Mouse (Mus musculus): Measurements from ENCODE around the gene Znrf1.

DNA sequence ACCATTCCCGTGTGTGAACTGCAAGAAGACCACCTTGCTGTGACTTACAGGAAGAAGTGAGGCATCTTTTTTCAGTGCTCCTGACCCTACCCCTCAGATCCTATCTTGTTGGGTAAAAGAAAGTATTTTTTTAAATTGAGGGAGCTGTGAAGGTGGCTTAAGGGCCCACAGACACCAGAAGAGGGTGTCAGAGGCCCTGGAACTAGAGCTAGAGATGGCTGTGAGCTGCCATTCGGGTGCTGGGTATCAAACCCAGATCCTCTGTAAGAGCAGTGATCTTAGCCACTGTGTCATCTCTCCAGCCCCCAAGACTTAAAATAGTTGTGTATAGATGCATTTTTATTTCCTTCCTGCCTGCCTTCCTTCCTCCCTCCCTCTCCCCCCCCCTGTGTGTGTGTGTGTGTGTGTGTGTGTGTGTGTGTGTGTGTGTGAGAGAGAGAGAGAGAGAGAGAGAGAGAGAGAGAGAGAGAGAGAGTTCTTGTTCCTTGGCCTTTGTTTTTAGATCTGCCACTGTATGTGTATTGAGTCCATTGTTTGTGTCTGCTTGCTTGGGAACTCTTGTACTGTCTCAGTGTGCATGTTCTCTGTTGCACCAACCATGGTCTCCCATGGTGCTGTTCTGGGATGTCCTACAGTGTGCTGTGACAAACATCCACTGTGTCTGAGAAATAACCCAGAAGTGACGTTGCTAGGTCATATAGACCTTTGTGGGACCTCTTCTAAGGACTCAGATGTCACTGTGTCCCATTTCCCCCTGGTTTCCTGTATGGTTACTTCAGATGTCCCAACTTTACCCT, 58.3 kb downstream of the Znrf1 start:
- TF ChIP-seq EP300 (IDR thresholded peaks at IDR 0.05; ENCODE audit: low read length) = no peak
- no peak for TF ChIP-seq ZC3H11A (IDR thresholded peaks at IDR 0.05; ENCODE audit: low read depth, low read length)
- TF ChIP-seq MYC (IDR thresholded peaks at IDR 0.05; ENCODE audit: low read depth, low read length) = no peak
- TF ChIP-seq MAX (IDR thresholded peaks at IDR 0.05; ENCODE audit: low read length) = no peak
- TF ChIP-seq CTCF (conservative IDR thresholded peaks at IDR 0.05 in 1 of 2, IDR thresholded peaks at IDR 0.05 in 1 of 2; ENCODE audit: low read depth in 2 of 2, low read length in 2 of 2) = no peak
- no peak for TF ChIP-seq POLR2AphosphoS2 (IDR thresholded peaks at IDR 0.05; ENCODE audit: low read depth, low read length)
- no peak for TF ChIP-seq MXI1 (IDR thresholded peaks at IDR 0.05; ENCODE audit: low read depth, low read length)
